Mouse (Mus musculus): ENCODE measurements around the gene Gm17657. TPM values are rescaled to one million over a fixed set of nuclear protein-coding genes. Genes with fewer than 3 reads are reported as not detected.

Gene Gm17657
- not detected in 4 replicates for total RNA-seq (2023)

GRCm38 (mm10) chr17:29549543-29550428, at the start of gene Gm17657, which contains the start of gene Tbc1d22b:
TSS of gene Gm17657 (minus strand) at chr17:29549638.
TSS of gene Tbc1d22b (plus strand) at chr17:29549785.

GRCm38 (mm10) chr17:29552162-29552732, 2.8 kb upstream of the Gm17657 start, which contains the start of gene Tmem217:
TSS of gene Tmem217 (minus strand) at chr17:29552385.

DNA sequence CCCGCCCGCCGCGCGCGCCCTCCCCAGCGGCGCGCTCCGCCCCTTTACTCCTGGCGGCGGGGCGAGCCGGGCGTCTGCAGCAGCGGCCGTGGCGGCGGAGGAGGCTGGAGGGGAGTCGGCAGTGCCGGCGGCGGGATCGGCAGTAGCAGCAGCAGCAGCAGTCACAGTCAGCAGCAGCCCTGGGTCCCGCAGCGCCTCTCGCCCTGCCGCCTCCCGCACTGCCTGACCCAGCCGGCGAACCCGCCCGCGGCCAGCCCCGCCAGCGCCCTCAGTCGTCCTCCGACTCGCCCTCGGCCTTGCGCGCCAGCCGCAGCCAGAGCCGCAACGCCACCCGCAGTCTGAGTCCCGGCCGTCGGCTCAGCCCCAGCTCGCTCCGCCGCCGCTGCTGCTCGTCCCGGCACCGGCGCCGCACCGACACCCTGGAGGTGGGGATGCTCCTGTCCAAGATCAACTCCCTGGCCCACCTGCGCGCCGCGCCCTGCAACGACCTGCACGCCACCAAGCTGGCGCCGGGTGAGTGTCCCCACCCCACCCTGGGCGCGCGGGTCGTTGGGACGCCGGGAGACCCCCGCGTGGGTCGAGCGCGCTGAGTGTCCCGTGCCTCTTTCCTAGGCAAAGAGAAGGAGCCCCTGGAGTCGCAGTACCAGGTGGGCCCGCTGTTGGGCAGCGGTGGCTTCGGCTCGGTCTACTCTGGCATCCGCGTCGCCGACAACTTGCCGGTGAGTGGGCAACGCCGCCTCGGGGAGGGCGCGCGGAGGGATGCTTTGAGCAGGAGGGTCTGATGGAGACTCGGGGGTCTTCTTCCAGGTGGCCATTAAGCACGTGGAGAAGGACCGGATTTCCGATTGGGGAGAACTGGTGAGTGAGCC, 58.5 kb downstream of the Gm17657 start, which contains the start of gene Pim1:
Pim1 (plus strand) TSS at position 41 of the 869 bp plus-strand sequence.

Other genes with a start within 250 kb of the Gm17657 start
- 1.0 to 1.8 TPM (median 1.6 TPM) in 4 replicates for gene Pi16, start 232.0 kb downstream of the Gm17657 start, total RNA-seq (2023)
- gene Mtch1, start 201.7 kb downstream of the Gm17657 start, total RNA-seq (2023) = 78.8 to 102 TPM (median 90.8 TPM) in 4 replicates
- gene Fgd2, start 188.7 kb downstream of the Gm17657 start, total RNA-seq (2023) = 469 to 496 TPM (median 482 TPM) in 4 replicates
- 229 to 250 TPM (median 234 TPM) in 4 replicates for gene Pim1, start 58.9 kb downstream of the Gm17657 start, total RNA-seq (2023)
- gene Tbc1d22b, start 147 bp upstream of the Gm17657 start, total RNA-seq (2023) = 20.6 to 25.1 TPM (median 23.4 TPM) in 4 replicates
- not detected in 4 replicates for gene Tmem217, start 2.7 kb upstream of the Gm17657 start, total RNA-seq (2023)
- 50.9 to 58.7 TPM (median 55.2 TPM) in 4 replicates for gene Rnf8, start 65.2 kb upstream of the Gm17657 start, total RNA-seq (2023)
- 18.6 to 24.5 TPM (median 20.7 TPM) in 4 replicates for gene Gm28043, start 65.2 kb upstream of the Gm17657 start, total RNA-seq (2023)
- gene Cmtr1, start 111.0 kb upstream of the Gm17657 start, total RNA-seq (2023) = 202 to 240 TPM (median 219 TPM) in 4 replicates
- 14.3 to 17.1 TPM (median 14.9 TPM) in 4 replicates for gene Ccdc167, start 167.4 kb upstream of the Gm17657 start, total RNA-seq (2023)